Mouse (Mus musculus): Measurements from ENCODE around the gene Zfp709.
"Not testable (repeated sequence)": the region's sequence is repeated elsewhere in the genome, so short reads cannot be mapped to it uniquely, and the experiment has no call there.

DNA sequence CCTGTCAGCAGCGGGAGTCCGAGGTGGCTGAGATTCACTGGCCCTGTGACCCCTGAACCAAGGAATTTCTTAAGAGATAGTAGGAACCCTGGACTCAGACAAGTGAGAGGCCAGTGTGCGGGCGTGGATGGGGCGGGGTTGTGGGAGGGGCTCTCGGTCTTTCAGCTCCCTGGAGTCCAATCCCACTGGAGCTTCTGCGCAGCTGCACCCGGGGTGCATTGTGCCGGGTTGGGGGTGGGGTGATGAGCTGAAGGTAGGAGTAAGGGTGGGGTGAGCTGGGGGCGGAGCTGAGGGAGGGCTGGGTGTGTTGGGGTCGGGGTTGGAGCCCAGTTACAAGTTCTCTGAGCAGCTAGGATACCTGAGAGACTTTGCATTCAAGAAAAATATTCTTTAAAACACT, 18.8 kb downstream of the Zfp709 start:
- TF ChIP-seq CTCF (IDR thresholded peaks at IDR 0.05 in 2 of 3, conservative IDR thresholded peaks at IDR 0.05 in 1 of 3; ENCODE audit: control insufficient read depth in 1 of 3, insufficient read depth in 1 of 3, low read depth in 2 of 3, low read length in 3 of 3, poor library complexity in 1 of 3, severe bottlenecking in 1 of 3); SIN3A (IDR thresholded peaks at IDR 0.05; ENCODE audit: low read length); POLR2A (IDR thresholded peaks at IDR 0.05; ENCODE audit: control insufficient read depth in 1 of 2, insufficient read depth in 1 of 2, low read depth in 1 of 2, low read length in 2 of 2, poor library complexity in 1 of 2); NRF1 (IDR thresholded peaks at IDR 0.05; ENCODE audit: insufficient read depth, low read depth, low read length, poor library complexity, severe bottlenecking); ZKSCAN1 (IDR thresholded peaks at IDR 0.05; ENCODE audit: low read depth, low read length); ZC3H11A (IDR thresholded peaks at IDR 0.05; ENCODE audit: low read depth, low read length); MYB (IDR thresholded peaks at IDR 0.05; ENCODE audit: low read depth, low read length); EP300 (IDR thresholded peaks at IDR 0.05; ENCODE audit: low read depth in 1 of 2, low read length in 2 of 2); CHD1 (IDR thresholded peaks at IDR 0.05; ENCODE audit: low read depth, low read length): not testable (repeated sequence)

All from MEL (cell line).